Mouse (Mus musculus) lung, postnatal 0 days (tissue): ENCODE measurements around the gene Htatip2. TPM values are rescaled to one million over a fixed set of nuclear protein-coding genes. Genes with fewer than 3 reads are reported as not detected.

Experiments used
- ATAC-seq: fragments of 200-750 bp; cut with Nextera tagmentation; 2 replicates; pipeline ENCODE4 v1.8.0; 2017; ENCODE audit warnings: moderate library complexity
- DNase-seq: peaks from one replicate; pipeline ENCODE4 v3.0.0-alpha.2; 2016; ENCODE audit warnings: low spot score
- H3K27ac ChIP-seq: fragments of 300-500 bp; sonication (generic); 2 replicates; pipeline ENCODE4 v1.5.1; 2014; ENCODE audit warnings: antibody characterized with exemption, mild to moderate bottlenecking, low read length, mixed read lengths
- H3K27me3 ChIP-seq: fragments of 300-500 bp; sonication (generic); replicated peaks from 2 replicates; pipeline ENCODE4 v1.6.1; 2014; ENCODE audit warnings: low read length, mixed read lengths; ENCODE audit not compliant: insufficient read depth
- H3K36me3 ChIP-seq: fragments of 300-500 bp; sonication (generic); 2 replicates; pipeline ENCODE4 v1.6.1; 2014; ENCODE audit warnings: low read length, mixed read lengths; ENCODE audit not compliant: insufficient read depth
- H3K4me1 ChIP-seq: fragments of 300-500 bp; sonication (generic); 2 replicates; pipeline ENCODE4 v1.6.1; 2014; ENCODE audit warnings: antibody characterized with exemption, low read depth, low read length, mixed read lengths; ENCODE audit not compliant: insufficient read depth
- H3K4me2 ChIP-seq: fragments of 300-500 bp; sonication (generic); replicated peaks from 2 replicates; pipeline ENCODE4 v1.6.1; 2014; ENCODE audit warnings: low read depth, mild to moderate bottlenecking, low read length, moderate library complexity, mixed read lengths
- H3K4me3 ChIP-seq: fragments of 300-500 bp; sonication (generic); 2 replicates; pipeline ENCODE4 v1.5.1; 2014; ENCODE audit warnings: low read depth, low read length
- H3K9ac ChIP-seq: fragments of 300-500 bp; sonication (generic); replicated peaks from 2 replicates; pipeline ENCODE4 v1.6.1; 2014; ENCODE audit warnings: low read depth, mild to moderate bottlenecking
- H3K9me3 ChIP-seq: fragments of 300-500 bp; sonication (generic); 2 replicates; pipeline ENCODE4 v1.6.1; 2016; ENCODE audit warnings: low read length, mixed read lengths
- CTCF ChIP-seq: IDR thresholded peaks from 2 replicates; pipeline ENCODE4 v1.5.1; 2016; ENCODE audit warnings: antibody characterized with exemption, mild to moderate bottlenecking
- EP300 ChIP-seq: IDR thresholded peaks from 2 replicates; pipeline ENCODE4 v1.6.1; 2016; ENCODE audit warnings: antibody characterized with exemption, mild to moderate bottlenecking, control low read depth
- WGBS: fragments of 180-500 bp; shearing (Covaris S2); extraction: QIAGEN DNeasy Blood & Tissue Kit; methylation state at CpG from one replicate; pipeline ENCODE4 v1.1.7; 2014; 5-methylcytosine and 5-hydroxymethylcytosine counted together
- polyA plus RNA-seq: library from polyadenylated mRNA; unstranded; fragments of >200 nt; fragmentation: Nextera tagmentation; extraction: Ambion mirVana; gene quantifications from 2 replicates; pipeline ENCODE4 v1.2.1, GENCODE M21; 2015

The Htatip2 gene
- polyA plus RNA-seq, 1 experiment from 2014 or later = 17.7 TPM

GRCm38 (mm10) chr7:49741923-49742322, 17.0 kb upstream of the Htatip2 start:
- Histone ChIP-seq H3K4me1 (no peaks in the 10 kb centered on the region), H3K36me3 (no peaks in the 10 kb centered on the region), H3K27me3 (no peaks in the 10 kb centered on the region), H3K27ac (no peak overlapping the region), H3K4me3 (no peak overlapping the region), H3K9ac (no peak overlapping the region), H3K4me2 (no peak overlapping the region), H3K9me3 (no peaks in the 10 kb centered on the region)
- TF ChIP-seq EP300 (no peak), CTCF (no peak)
- WGBS = 52% methylated on average over 10 of the region's 10 CpGs
- no peak for DNase-seq
- ATAC-seq = no peak

GRCm38 (mm10) chr7:49751148-49751547, 7.8 kb upstream of the Htatip2 start:
- TF ChIP-seq CTCF (peak; percentile 88), EP300 (no peak)
- Histone ChIP-seq H3K27me3 (no peaks in the 10 kb centered on the region), H3K9ac (no peak overlapping the region), H3K27ac (no peak overlapping the region), H3K36me3 (no peaks in the 10 kb centered on the region), H3K4me2 (no peak overlapping the region), H3K9me3 (no peaks in the 10 kb centered on the region), H3K4me1 (no peaks in the 10 kb centered on the region), H3K4me3 (no peak overlapping the region)
- WGBS = 5% methylated on average over 4 of the region's 4 CpGs
- DNase-seq = peak; percentile 83
- ATAC-seq = 0 out of 2 replicates have a peak, but pooled peaks have one; percentile 17

GRCm38 (mm10) chr7:49752730-49753506, 6.0 kb upstream of the Htatip2 start:
- ATAC-seq = peak; percentile 41; the same call in 1 of the 2 replicates
- Histone ChIP-seq H3K4me1 (no peaks in the 10 kb centered on the region), H3K36me3 (no peaks in the 10 kb centered on the region), H3K27me3 (no peaks in the 10 kb centered on the region), H3K9me3 (no peaks in the 10 kb centered on the region), H3K4me2 (peak overlapping the region; percentile 11; the same call in 1 of the 2 replicates), H3K9ac (no peak overlapping the region), H3K27ac (no peak overlapping the region), H3K4me3 (no peak overlapping the region)
- DNase-seq = peak; percentile 54
- TF ChIP-seq CTCF (peak; percentile 70), EP300 (no peak)
- 24% methylated on average over 25 of the region's 25 CpGs for WGBS

- peak; percentile 58 for DNase-seq
- H3K9ac ChIP-seq = no peak overlapping the region
- peaks cover 3% of the 10 kb centered on the region; the same call in 1 of the 2 replicates for H3K4me1 ChIP-seq
- no peaks in the 10 kb centered on the region for H3K9me3 ChIP-seq
- no peaks in the 10 kb centered on the region for H3K27me3 ChIP-seq
- TF ChIP-seq CTCF = peak; percentile 87
- no peak for TF ChIP-seq EP300
- no peak overlapping the region for H3K27ac ChIP-seq
- no peak overlapping the region for H3K4me2 ChIP-seq
- H3K4me3 ChIP-seq = no peak overlapping the region
- H3K36me3 ChIP-seq = no peaks in the 10 kb centered on the region
- 3% methylated on average over 9 of the region's 9 CpGs for WGBS
- peak; percentile 26; the same call in 1 of the 2 replicates for ATAC-seq
Measured at GRCm38 (mm10) chr7:49754767-49755166, 4.1 kb upstream of the Htatip2 start.

GRCm38 (mm10) chr7:49762605-49763004, 3.7 kb downstream of the Htatip2 start:
- no peak overlapping the region for H3K4me3 ChIP-seq
- H3K4me1 ChIP-seq = peaks cover 3% of the 10 kb centered on the region; the same call in 1 of the 2 replicates
- H3K36me3 ChIP-seq = no peaks in the 10 kb centered on the region
- DNase-seq = no peak
- H3K9me3 ChIP-seq = no peaks in the 10 kb centered on the region
- no peak overlapping the region for H3K4me2 ChIP-seq
- no peaks in the 10 kb centered on the region for H3K27me3 ChIP-seq
- WGBS = 67% methylated on average over 13 of the region's 13 CpGs
- H3K9ac ChIP-seq = no peak overlapping the region
- 0 out of 2 replicates have a peak, but pooled peaks have one; percentile 15 for ATAC-seq
- no peak for TF ChIP-seq EP300
- no peak for TF ChIP-seq CTCF
- H3K27ac ChIP-seq = no peak overlapping the region

- DNase-seq (no peak), ATAC-seq (no peak)
- no peak overlapping the region for H3K4me3 ChIP-seq
- 52% methylated on average over 10 of the region's 10 CpGs for WGBS
- H3K27me3 ChIP-seq = no peaks in the 10 kb centered on the region
- H3K27ac ChIP-seq = no peak overlapping the region
- H3K36me3 ChIP-seq = no peaks in the 10 kb centered on the region
- H3K4me1 ChIP-seq = no peaks in the 10 kb centered on the region; the same call in 1 of the 2 replicates
- no peak overlapping the region for H3K9ac ChIP-seq
- H3K9me3 ChIP-seq = no peaks in the 10 kb centered on the region
- H3K4me2 ChIP-seq = no peak overlapping the region
- TF ChIP-seq EP300 = no peak
- TF ChIP-seq CTCF = no peak
Measured at GRCm38 (mm10) chr7:49764011-49764716, 5.2 kb downstream of the Htatip2 start.
